Mouse (Mus musculus): ENCODE results near the gene Mvb12a.
"Not testable (repeated sequence)": the region's sequence is repeated elsewhere in the genome, so short reads cannot be mapped to it uniquely, and the experiment has no call there.

Gene Mvb12a

GRCm38 (mm10) chr8:71542632-71543343 lies at the start of gene Mvb12a:
TSS of gene Mvb12a (plus strand) at chr8:71542922.
- peak; percentile 99 for DNase-seq (ENCODE audit: low read depth)

GRCm38 (mm10) chr8:71495039-71495438 lies 47.7 kb upstream of the Mvb12a start:
- DNase-seq (ENCODE audit: low read depth): peak; percentile 67

- DNase-seq (ENCODE audit: low read depth): no peak
Measured at GRCm38 (mm10) chr8:71495811-71496210, 46.9 kb upstream of the Mvb12a start.

GRCm38 (mm10) chr8:71496481-71496880 lies 46.2 kb upstream of the Mvb12a start:
- DNase-seq (ENCODE audit: low read depth): no peak

- DNase-seq (ENCODE audit: low read depth): no peak
Measured at GRCm38 (mm10) chr8:71497077-71497645, 45.6 kb upstream of the Mvb12a start.

GRCm38 (mm10) chr8:71497881-71498501 lies 44.7 kb upstream of the Mvb12a start:
- DNase-seq (ENCODE audit: low read depth): no peak

DNA sequence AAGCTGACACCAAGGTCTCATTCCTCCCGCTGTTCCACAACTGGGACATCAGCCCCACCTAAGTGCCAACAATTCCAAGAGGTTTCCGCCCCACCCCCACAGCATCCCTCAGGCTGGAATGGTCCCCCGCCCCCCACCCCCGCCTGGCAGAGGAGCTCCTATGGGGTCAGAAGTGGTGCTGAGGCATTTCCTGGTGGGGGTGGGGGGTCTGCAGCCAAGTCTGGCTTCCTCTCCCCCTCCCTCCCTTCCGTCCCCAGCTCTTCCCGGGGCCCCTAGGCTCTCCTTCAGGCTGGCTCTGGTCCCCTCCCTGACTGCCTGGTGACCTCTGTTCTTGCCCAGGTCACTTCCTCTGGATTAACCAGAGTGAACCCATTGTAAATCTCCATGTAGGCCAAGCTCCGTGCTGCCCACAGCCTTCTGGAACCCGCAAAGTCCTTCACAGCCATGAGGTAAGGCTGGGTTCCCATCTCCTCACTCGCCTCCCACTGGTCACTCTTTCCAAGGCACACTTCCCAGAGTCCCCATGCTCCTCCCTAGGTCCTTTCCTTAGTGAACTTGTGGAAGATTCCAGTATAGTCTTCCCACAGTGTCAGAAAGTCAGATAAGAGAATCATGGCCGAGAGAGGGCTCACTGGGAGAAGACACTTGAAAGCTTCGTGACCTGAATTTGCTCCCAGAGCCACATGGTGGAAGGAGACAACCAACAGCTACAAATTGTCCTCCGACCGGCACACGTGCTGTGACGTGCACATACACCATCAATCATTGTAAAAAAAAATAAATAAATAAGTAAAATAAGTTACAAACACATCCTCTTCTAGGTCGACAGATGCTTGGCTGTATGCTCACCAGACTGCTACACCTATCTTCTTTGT lies 43.7 kb upstream of the Mvb12a start:
- DNase-seq (ENCODE audit: low read depth): no peak

DNA sequence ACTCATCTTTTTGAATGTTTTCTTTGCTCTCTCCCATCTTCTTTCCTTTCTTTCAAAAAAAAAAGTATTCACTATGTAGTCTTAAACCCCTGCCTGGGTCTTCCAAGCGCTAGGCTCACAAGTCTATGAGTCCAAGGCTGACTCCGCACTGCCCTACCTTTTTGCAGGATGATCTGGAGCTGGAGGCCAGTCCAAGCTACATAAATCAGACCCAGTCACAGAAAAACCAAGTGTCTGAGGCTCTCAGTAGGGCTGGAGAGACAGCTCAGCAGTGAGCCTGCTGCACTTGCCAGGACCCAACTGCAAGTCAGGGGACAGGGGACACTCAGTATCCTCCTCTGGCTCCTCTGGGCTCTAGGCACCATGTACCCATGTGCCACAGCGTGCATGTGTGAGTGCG lies 38.4 kb upstream of the Mvb12a start:
- no peak for DNase-seq (ENCODE audit: low read depth)

GRCm38 (mm10) chr8:71505326-71505725 lies 37.4 kb upstream of the Mvb12a start:
- DNase-seq (ENCODE audit: low read depth): no peak

- DNase-seq (ENCODE audit: low read depth): peak; percentile 50
Measured at GRCm38 (mm10) chr8:71505979-71506378, 36.7 kb upstream of the Mvb12a start.

GRCm38 (mm10) chr8:71507589-71508104 lies 35.1 kb upstream of the Mvb12a start:
- DNase-seq (ENCODE audit: low read depth): peak; percentile 66

DNA sequence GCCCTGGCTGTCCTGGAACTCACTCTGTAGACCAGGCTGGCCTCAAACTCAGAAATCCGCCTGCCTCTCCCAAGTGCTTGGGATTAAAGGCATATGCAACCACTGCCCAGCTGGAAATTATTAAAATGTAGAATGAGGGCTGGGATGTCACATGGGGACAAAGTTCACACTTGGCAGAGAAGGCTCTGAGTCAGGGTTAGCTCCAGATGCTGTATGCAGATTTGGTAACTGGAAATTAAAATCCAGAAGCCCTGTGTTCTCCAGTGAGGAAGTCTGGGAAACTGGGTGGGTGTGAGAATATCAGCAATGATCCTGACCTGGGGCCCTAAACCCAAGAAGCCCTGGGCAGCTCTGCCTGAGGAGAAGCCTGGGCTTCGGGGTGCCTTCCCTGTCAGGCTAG lies 33.4 kb upstream of the Mvb12a start:
- peak; percentile 71 for DNase-seq (ENCODE audit: low read depth)

DNA sequence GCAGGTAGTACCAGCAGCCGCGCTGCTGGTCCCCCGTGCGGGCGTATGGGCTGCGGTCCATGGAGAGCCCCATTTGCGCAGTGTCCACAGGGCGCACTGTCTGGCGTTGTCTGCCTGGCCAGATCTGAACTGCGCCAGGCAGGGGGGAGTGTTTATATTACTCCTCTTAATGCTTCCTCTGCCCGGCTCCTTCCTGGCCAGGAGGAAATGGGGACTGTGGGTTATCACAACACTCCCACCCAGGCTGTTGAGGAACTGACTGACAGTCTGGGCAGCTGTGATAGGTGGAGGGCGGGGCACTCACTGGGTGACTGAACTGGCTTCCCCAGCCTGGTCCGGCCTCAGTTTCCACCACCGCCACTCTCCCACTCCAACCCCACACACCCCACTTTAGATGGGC lies 31.1 kb upstream of the Mvb12a start, which contains the start of gene Plvap:
Gene Plvap, minus strand, starts transcription at position 109 of the 400 bp plus-strand sequence.
- no peak for DNase-seq (ENCODE audit: low read depth)

GRCm38 (mm10) chr8:71513018-71513754 lies 29.5 kb upstream of the Mvb12a start:
- no peak for DNase-seq (ENCODE audit: low read depth)

DNA sequence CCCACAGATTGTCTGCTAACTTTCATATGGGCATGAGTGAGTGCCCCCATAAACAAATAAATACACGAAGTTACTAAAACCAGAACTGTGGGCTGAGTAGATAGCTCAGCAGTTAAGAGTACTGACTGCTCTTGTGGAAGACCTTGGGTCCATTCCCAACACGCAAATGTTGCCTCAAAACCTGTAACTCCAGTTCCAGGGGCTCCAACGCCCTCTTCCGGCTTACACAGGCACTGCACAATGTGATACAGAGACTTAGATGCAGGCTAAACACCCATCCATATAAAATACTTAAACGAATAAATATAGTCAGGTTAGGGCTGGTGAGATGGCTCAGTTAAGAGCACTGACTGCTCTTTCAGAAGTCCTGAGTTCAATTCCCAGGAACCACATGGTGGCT lies 27.7 kb upstream of the Mvb12a start:
- DNase-seq (ENCODE audit: low read depth): no peak

DNA sequence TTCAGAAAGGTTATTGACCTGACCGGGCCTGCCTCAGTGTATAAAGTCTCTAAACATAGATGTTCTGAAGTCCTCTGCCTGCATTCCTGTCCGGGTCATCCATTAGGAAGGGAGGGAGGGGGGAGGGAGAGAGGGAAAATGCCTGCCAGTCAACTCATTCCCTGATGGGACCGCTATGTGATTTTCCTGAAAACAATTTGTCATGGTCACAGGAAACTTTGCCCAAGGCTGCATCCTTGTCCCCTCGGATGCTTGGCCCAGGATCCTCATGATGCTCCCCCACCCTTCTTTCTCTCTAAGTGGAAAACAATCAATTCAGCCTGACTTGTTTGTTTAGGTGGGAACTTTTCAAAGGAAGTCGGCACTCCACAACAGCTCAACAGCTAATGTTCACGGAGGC lies 25.9 kb upstream of the Mvb12a start:
- no peak for DNase-seq (ENCODE audit: low read depth)

GRCm38 (mm10) chr8:71519037-71519825 lies 23.5 kb upstream of the Mvb12a start:
- DNase-seq (ENCODE audit: low read depth): not testable (repeated sequence)

GRCm38 (mm10) chr8:71521634-71522033 lies 21.1 kb upstream of the Mvb12a start:
- peak; percentile 93 for DNase-seq (ENCODE audit: low read depth)

DNA sequence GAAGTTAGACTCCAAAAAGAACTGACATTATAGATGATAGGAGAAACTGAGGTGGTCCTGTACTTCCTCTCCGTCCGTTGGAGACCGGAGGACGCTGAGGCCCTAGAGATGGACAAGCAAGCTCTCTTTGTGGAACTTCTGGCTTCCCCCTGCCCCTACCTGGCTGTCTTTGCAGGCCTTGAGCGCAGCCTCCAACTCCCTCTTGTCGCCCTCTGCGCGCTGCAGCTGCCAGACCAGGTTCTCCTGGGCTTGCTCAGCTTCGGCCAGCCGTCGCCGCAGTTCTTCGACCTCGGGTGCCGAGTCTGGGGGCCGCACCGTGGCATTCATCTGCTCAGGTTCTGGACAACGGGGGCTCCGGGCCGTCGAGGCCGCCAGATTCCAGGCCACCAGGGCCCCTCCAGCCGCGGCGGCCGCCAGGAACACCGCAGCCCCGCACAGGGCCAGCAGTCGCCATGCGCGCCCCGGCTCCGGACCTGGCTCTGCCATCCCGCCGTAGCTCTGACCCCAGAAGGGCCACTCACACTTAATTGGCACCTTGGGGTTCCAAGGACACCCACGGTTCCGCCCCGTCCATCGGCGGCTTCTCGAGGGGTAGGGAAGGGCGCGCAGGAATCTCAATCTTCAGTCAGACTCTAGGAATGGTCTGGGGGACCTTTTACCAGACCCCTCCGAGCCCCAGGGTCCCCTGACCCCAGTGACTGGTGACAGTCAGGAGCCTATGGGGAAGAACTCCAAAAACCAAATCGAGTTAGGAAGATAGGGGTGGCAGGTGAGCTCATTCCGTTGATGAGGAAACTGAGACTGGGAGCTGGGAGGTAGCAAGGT lies 17.3 kb upstream of the Mvb12a start, which contains the start of gene Ccdc194:
Gene Ccdc194, minus strand, starts transcription at position 486 of the 825 bp plus-strand sequence.
- no peak for DNase-seq (ENCODE audit: low read depth)

- DNase-seq (ENCODE audit: low read depth): no peak
Measured at GRCm38 (mm10) chr8:71526272-71526671, 16.4 kb upstream of the Mvb12a start.

Measured in fibroblast of lung, adult 2 months (primary cell).